Mouse (Mus musculus) layer of hippocampus, adult 8-10 months (tissue): ENCODE data around the gene Cd27. TPM values are rescaled to one million over a fixed set of nuclear protein-coding genes. Genes with fewer than 3 reads are reported as not detected.

ENCODE experiments used
- DNase-seq, 2 experiments: peaks; one replicate each; pipeline ENCODE4 v3.0.0; 2022; ENCODE audit warnings: low spot score in 2 of 2
- total RNA-seq, 4 experiments: library from RNA; stranded (reverse); gene quantifications; 2 replicates each; pipeline ENCODE4 v1.2.4; 2022

The Cd27 gene
- total RNA-seq, 4 experiments from 2014 or later: not detected

DNA sequence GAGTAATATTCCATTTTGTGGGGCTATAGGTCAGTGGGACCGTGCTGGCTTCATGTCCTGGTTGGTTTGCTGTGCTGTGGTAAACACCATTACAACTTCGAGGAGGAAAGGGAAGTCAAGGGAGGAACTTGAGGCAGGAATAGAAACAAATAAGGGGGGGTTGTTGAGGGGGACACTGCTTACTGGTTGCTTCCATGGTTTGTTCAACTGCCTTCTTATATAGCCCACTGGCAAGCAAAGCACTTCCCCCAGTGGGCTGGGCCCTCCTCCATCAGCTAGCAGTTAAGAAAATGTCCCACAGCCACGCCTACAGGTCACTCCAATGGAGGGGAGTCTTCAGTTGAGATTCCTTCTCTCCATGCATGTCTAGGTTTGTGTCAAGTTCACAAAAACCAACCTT, 15.5 kb upstream of the Cd27 start:
- no peak for DNase-seq

- DNase-seq: no peak
Measured at GRCm38 (mm10) chr6:125244551-125244950, 7.7 kb upstream of the Cd27 start.

- DNase-seq: no peak
Measured at GRCm38 (mm10) chr6:125241566-125241965, 4.8 kb upstream of the Cd27 start.

DNA sequence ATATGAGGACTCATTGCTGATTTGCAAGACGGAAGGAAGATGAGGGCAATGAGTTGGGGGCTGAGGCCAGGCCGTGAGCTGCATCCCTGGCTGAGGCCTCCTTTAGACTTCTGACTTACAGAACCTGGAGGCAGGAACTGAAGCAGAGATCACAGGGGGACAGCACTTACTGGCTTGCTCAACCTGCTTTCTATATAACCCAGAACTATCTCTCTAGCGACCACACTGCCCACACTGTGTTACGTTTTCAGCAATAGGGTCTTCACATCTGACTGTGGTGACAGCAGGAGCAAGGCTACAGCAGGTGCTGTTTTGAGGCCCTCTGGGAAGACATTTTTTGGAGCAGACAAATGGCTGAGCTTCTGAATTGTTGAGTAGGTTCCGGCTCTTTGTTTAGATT, 3.8 kb upstream of the Cd27 start:
- DNase-seq: no peak

- DNase-seq: no peak
Measured at GRCm38 (mm10) chr6:125239547-125239946, 2.7 kb upstream of the Cd27 start.

GRCm38 (mm10) chr6:125238396-125238795, 1.6 kb upstream of the Cd27 start:
- no peak for DNase-seq

GRCm38 (mm10) chr6:125237421-125237820, 611 bp upstream of the Cd27 start:
- DNase-seq: no peak

- DNase-seq: no peak
Measured at GRCm38 (mm10) chr6:125236341-125236740, 469 bp downstream of the Cd27 start.

GRCm38 (mm10) chr6:125234520-125234828, 2.3 kb downstream of the Cd27 start:
- DNase-seq: no peak

DNA sequence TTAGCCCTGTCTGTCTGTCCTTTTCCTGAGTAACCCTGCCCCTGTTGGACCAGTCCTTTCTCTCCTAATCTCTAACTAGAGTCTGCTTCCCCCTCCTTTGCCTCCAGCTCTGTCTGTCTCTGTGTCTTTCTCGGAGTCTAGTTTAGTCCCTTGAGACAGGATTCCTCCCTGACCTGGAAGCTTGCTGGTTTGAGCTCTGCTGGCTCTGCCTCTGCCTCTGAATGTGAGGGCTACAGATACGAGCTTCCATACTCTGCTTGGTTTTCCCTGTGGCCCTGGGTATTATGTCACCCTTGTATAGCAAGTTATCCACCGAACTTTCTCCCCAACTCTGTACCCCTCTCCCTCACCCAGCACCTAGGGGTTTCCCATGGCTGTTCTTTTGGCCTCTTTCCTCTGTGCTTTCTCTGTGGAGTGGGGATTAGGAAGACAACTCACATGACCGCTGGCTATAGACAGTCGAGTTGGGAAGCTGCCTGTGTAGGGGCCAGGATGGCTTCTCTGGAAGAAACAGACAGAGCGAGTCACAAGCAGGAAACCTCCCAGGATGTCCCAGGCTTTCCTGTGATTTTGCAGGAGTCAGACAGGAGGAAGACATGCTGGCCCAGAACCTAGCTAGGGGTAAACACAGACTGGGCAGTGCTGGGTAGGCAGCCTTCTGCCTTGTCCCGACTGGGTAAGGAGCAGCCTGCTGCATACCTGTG, 2.8 kb downstream of the Cd27 start:
- no peak for DNase-seq

DNA sequence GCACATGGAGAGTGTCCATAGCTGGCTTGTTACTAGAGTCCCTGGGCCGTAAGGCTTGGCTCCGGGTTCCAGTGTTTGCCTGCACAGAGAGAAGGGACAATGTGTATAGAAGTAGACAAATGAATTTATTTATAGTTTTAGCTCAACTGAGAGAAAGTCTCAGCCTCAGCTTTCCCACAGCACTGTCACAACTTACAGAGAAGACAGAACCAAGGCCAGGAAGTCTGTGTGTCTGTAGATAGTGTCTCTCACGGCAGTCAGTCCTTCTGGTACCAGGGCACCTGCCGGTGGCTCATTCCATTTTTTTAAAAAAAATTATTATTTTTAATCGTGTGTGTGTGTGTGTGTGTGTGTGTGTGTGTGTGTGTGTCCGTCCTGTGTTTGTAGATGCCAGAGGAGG, 4.3 kb downstream of the Cd27 start:
- no peak for DNase-seq

DNA sequence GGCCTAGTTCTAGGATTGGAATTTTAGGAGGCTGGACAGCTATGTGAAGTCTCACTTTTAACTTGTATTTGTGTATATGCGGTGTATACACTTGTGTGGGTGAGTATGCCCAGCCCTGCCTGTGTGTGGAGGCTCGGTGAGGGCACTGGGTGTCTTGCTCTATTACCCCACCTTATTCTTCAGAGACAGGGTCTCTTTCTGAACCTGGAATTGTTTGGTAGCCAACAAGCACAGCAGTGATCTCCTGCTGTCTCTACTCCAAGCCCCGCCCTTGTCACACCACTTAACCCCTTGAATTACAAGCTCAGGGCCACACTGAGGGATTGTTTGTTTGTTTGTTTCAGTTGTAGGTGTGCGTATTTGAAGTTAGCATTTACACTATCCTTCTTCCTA, 4.8 kb downstream of the Cd27 start:
- DNase-seq: no peak

GRCm38 (mm10) chr6:125231117-125232044, 5.4 kb downstream of the Cd27 start, which contains the start of gene Tapbpl:
Gene Tapbpl, minus strand, starts transcription at chr6:125231860.
- DNase-seq: no peak

- DNase-seq: no peak
Measured at GRCm38 (mm10) chr6:125230571-125230970, 6.2 kb downstream of the Cd27 start.

DNA sequence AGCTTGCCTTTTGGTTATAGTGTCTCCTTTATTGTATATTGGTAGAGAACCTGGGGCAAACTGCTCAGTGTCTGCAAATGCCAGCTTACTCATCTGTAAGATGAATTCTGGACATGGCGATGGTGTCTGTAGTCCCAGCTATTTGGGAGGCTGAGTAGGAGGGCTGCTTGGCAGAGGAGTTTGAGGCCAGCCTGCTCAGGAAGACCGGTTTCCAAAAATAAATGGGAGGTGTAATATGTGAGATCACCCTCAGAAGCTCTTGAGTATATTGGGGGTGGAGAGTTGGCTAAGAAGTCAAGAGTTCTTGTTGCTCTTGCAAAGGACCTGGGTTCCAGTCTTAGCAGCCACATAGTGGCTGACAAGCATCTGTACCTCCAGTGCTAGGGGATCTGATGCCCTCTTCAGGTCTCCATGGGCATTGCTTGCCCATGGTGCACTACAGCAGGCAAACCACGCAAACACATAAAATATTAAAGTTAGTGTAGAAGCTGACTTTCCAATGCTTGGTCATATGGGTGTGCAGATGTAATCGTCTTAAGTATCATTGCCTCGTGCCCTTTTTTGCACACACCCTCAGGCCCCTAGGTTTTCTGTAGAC, 11.2 kb downstream of the Cd27 start:
- no peak for DNase-seq

GRCm38 (mm10) chr6:125222577-125222976, 14.2 kb downstream of the Cd27 start:
- DNase-seq: no peak

DNA sequence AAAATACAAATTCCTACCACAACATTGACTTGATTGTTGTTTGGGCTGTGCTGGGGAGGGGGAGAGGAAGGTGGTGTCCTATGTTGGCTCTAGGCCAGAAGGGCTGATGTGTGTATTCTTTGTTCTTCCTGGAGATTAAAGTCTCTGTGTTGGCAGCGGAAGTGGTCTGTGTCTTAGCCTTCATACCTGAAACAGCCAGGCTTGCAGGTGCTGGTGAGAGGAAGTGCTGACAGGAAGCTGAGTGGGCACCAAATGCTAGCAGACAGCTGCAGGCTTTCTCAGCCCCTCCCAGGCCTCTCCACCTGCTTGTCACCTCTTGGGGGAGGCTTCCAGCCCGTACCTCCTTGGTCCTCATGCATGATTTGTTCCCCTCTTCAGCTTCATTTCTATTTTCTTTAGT, 14.7 kb downstream of the Cd27 start:
- DNase-seq: no peak

DNA sequence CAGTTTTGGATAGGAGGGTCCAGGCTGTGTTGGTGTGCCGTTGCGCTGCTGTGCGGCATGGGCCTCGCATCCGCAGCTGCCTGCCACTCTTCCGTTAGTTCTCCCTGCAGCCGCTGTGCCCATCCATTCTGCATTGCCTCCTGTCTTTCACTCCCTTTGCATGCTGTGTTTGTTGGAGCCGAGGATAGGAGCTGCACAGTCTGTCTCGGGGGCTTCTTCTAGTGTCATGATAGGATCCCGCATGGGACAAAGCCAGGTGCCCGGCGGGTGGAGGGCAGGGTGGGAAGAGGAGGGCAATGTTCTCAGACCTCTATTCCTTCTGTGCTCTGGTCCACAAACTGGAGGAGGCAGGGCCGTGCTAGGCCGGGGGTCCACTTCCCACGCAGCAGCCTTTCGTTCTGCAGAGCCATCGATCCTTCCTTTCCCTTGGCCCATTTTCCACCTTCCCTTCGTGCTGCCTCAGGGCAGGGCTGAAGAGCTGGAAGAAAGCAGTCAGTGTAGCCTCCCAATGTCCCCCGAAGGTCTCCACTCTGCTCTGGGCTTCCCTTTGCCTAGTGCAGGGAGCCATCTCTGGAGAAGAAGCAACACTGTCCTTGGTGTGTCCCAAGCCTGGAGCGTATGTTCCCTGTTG, 15.6 kb downstream of the Cd27 start:
- no peak for DNase-seq

DNA sequence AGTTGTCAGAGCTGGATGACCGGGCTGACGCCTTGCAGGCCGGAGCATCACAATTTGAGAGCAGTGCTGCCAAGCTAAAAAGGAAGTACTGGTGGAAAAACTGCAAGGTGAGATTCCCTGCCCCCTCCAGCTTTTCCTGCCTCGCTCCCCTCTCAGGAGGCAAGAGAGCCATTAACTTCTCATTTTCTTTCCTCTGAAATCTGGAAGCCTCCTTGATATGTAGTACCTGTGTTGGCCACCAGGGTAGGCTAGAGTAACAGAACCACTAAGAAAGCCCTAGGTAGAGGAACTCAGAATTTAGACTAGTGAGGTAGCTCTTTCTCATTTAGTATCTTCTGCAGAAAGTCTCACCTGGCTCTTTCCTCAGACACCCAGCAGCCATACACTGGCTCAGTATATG, 17.8 kb downstream of the Cd27 start:
- peak in 1 of 2 experiments; percentile 62 for DNase-seq

GRCm38 (mm10) chr6:125217899-125218298, 18.9 kb downstream of the Cd27 start:
- DNase-seq: no peak

GRCm38 (mm10) chr6:125216898-125217297, 19.9 kb downstream of the Cd27 start:
- DNase-seq: no peak
